Mouse (Mus musculus) intestine, embryonic 14.5 days (tissue): ENCODE data around the gene RPS10-NUDT3. TPM values are rescaled to one million over a fixed set of nuclear protein-coding genes. Genes with fewer than 3 reads are reported as not detected.

Experiments
- ATAC-seq: fragments of 200-750 bp; cut with Nextera tagmentation; replicated peaks from 2 replicates; pipeline ENCODE4 v1.8.0; 2017; ENCODE audit warnings: low read depth, moderate number of reproducible peaks, moderate TSS enrichment, moderate library complexity; ENCODE audit not compliant: low FRiP score, low TSS enrichment
- DNase-seq: peaks from one replicate; pipeline ENCODE4 v3.0.0-alpha.2; 2018; ENCODE audit warnings: low spot score
- H3K27ac ChIP-seq: fragments of 300-500 bp; sonication (generic); 2 replicates; pipeline ENCODE4 v1.5.1; 2014; ENCODE audit warnings: low read depth, mild to moderate bottlenecking, control low read depth
- H3K27me3 ChIP-seq: fragments of 300-500 bp; sonication (generic); replicated peaks from 2 replicates; pipeline ENCODE4 v1.6.1; 2014; ENCODE audit warnings: low read length, control low read depth; ENCODE audit not compliant: control insufficient read depth, insufficient read depth
- H3K36me3 ChIP-seq: fragments of 300-500 bp; sonication (generic); 2 replicates; pipeline ENCODE4 v1.6.1; 2014; ENCODE audit warnings: low read length, control low read depth; ENCODE audit not compliant: control insufficient read depth, insufficient read depth
- H3K4me1 ChIP-seq: fragments of 300-500 bp; sonication (generic); replicated peaks from 2 replicates; pipeline ENCODE4 v1.6.1; 2014; ENCODE audit warnings: low read length, control low read depth, mixed read lengths; ENCODE audit not compliant: control insufficient read depth, insufficient read depth
- H3K4me2 ChIP-seq: fragments of 300-500 bp; sonication (generic); 2 replicates; pipeline ENCODE4 v1.6.1; 2014; ENCODE audit warnings: low read length
- H3K4me3 ChIP-seq: fragments of 300-500 bp; sonication (generic); 2 replicates; pipeline ENCODE4 v1.5.1; 2014; ENCODE audit warnings: low read depth, low read length, control low read depth, mixed read lengths
- H3K9ac ChIP-seq: fragments of 300-500 bp; sonication (generic); 2 replicates; pipeline ENCODE4 v1.6.1; 2014; ENCODE audit warnings: mild to moderate bottlenecking, low read length
- H3K9me3 ChIP-seq: fragments of 300-500 bp; sonication (generic); 2 replicates; pipeline ENCODE4 v1.6.1; 2016; ENCODE audit warnings: low read length, control low read depth; ENCODE audit not compliant: control insufficient read depth
- WGBS: fragments of 180-500 bp; shearing (Covaris S2); extraction: QIAGEN DNeasy Blood & Tissue Kit; methylation state at CpG from one replicate; pipeline ENCODE4 v1.1.7; 2014; 5-methylcytosine and 5-hydroxymethylcytosine counted together
- polyA plus RNA-seq: library from polyadenylated mRNA; unstranded; fragments of >200 nt; fragmentation: Nextera tagmentation; extraction: Ambion mirVana; gene quantifications from 2 replicates; pipeline ENCODE4 v1.2.1, GENCODE M21; 2014

Gene RPS10-NUDT3
- polyA plus RNA-seq, 1 experiment from 2014 or later = not detected

- Histone ChIP-seq H3K4me1 (peaks cover 15% of the 10 kb centered on the region), H3K9me3 (no peaks in the 10 kb centered on the region), H3K27me3 (no peaks in the 10 kb centered on the region), H3K9ac (peak within 1 kb of the TSS; percentile 97), H3K27ac (peak within 1 kb of the TSS; percentile 93), H3K4me2 (peak within 1 kb of the TSS; percentile 56), H3K4me3 (peak within 1 kb of the TSS; percentile 93), H3K36me3 (no peaks in the 10 kb centered on the region; the same call in 1 of the 2 replicates)
- 5% methylated on average over 86 of the region's 91 CpGs for WGBS
- peak; percentile 89 for ATAC-seq
- DNase-seq = peak; percentile 88
Measured at GRCm38 (mm10) chr17:27623360-27624326, 11.4 kb downstream of the RPS10-NUDT3 start, which contains the start of gene Nudt3. Gene Nudt3, minus strand, starts transcription at chr17:27623495.

GRCm38 (mm10) chr17:27622611-27623359 is 12.2 kb downstream of the RPS10-NUDT3 start:
- no peaks in the 10 kb centered on the region for H3K9me3 ChIP-seq
- no peaks in the 10 kb centered on the region for H3K27me3 ChIP-seq
- H3K27ac ChIP-seq = peak overlapping the region; percentile 93
- DNase-seq = peak; percentile 90
- H3K4me1 ChIP-seq = peaks cover 15% of the 10 kb centered on the region
- peak; percentile 58 for ATAC-seq
- peak overlapping the region; percentile 56 for H3K4me2 ChIP-seq
- peak overlapping the region; percentile 97 for H3K9ac ChIP-seq
- H3K36me3 ChIP-seq = no peaks in the 10 kb centered on the region
- under 1% methylated on average over 68 of the region's 80 CpGs for WGBS
- H3K4me3 ChIP-seq = peak overlapping the region; percentile 93

DNA sequence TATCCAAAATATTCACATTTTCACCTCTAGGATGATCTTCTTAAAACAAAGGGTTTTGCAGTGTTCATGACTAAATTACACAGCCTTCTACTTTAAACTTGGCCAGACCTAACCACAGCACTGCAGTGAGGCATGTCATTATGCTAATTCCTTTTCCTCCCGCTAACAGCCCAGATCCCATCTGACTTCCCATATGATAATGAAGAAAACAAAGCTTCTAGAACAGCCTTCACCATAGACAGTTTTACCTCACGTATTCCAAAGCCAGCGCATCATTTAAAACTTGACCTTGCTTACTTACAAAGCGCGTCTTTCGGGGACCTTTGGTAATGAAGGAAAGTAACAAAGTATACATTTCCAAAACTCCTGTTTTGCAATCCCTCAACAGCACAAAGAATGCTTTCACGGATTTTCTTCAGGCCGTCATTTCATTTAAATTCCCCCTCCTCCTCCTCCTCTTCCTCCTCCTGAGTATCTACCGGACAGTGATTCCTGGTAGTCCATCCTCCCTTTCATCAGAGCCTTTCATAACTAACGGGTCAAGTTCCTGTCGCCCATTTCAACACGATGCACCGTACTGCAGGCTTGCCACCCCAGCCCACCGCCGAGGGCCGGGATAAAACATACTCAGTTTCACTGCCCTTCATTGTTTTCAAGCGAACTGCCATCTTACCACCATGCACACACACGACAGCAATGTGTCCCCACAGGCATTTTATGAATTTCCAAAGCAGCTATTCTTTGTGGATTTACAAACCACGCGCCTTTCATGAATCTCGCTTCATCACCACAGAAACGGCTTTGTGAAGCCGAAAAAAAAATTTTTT is 13.1 kb downstream of the RPS10-NUDT3 start:
- Histone ChIP-seq H3K9ac (peak overlapping the region; percentile 97), H3K36me3 (no peaks in the 10 kb centered on the region), H3K9me3 (peaks cover 5% of the 10 kb centered on the region; the same call in 1 of the 2 replicates), H3K4me2 (peak overlapping the region; percentile 56), H3K27me3 (no peaks in the 10 kb centered on the region), H3K4me1 (peaks cover 15% of the 10 kb centered on the region), H3K4me3 (peak overlapping the region; percentile 93), H3K27ac (peak overlapping the region; percentile 93; the same call in 1 of the 2 replicates)
- WGBS = 2% methylated on average over 23 of the region's 23 CpGs
- peak; percentile 68 for DNase-seq
- no peak for ATAC-seq

GRCm38 (mm10) chr17:27621161-27621560 is 13.9 kb downstream of the RPS10-NUDT3 start:
- no peaks in the 10 kb centered on the region for H3K27me3 ChIP-seq
- H3K4me2 ChIP-seq = peak overlapping the region; percentile 56
- ATAC-seq (no peak), DNase-seq (no peak)
- peak overlapping the region; percentile 93 for H3K4me3 ChIP-seq
- H3K9me3 ChIP-seq = peaks cover 5% of the 10 kb centered on the region; the same call in 1 of the 2 replicates
- 49% methylated on average over 8 of the region's 8 CpGs for WGBS
- peaks cover 15% of the 10 kb centered on the region for H3K4me1 ChIP-seq
- H3K27ac ChIP-seq = no peak overlapping the region
- H3K36me3 ChIP-seq = no peaks in the 10 kb centered on the region
- peak overlapping the region; percentile 97; the same call in 1 of the 2 replicates for H3K9ac ChIP-seq

DNA sequence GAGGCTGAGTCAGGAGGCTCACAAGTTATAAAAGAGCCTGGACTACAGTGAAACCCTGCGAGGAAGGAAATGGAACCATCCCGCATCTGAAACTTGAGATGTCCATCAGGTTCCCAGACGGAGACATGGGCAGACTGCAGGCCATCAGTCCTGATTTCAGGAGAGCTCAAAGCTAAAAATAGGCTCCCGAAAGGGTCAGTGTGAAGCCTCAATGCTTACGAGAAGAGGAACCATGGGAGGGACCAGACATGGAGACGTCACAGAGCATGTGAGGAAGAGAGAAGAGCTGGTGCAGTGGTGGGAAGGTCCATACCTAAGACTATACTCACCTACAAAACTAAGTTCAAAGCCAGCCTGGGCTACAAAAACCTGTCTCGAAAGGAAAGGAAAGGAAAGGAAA is 19.6 kb downstream of the RPS10-NUDT3 start:
- no peak for DNase-seq
- peaks cover 7% of the 10 kb centered on the region for H3K4me1 ChIP-seq
- H3K9me3 ChIP-seq = peaks cover 5% of the 10 kb centered on the region; the same call in 1 of the 2 replicates
- no peak overlapping the region for H3K9ac ChIP-seq
- no peak for ATAC-seq
- H3K4me2 ChIP-seq = no peak overlapping the region
- WGBS = 67% methylated on average over 7 of the region's 7 CpGs
- H3K36me3 ChIP-seq = peaks cover 6% of the 10 kb centered on the region
- H3K27ac ChIP-seq = no peak overlapping the region
- H3K27me3 ChIP-seq = no peaks in the 10 kb centered on the region
- H3K4me3 ChIP-seq = no peak overlapping the region

- WGBS = 88% methylated on average over 4 of the region's 4 CpGs
- peaks cover 5% of the 10 kb centered on the region; the same call in 1 of the 2 replicates for H3K9me3 ChIP-seq
- H3K9ac ChIP-seq = no peak overlapping the region
- H3K4me1 ChIP-seq = peaks cover 7% of the 10 kb centered on the region
- ATAC-seq = no peak
- no peak for DNase-seq
- no peak overlapping the region for H3K27ac ChIP-seq
- H3K27me3 ChIP-seq = no peaks in the 10 kb centered on the region
- H3K36me3 ChIP-seq = peaks cover 6% of the 10 kb centered on the region
- no peak overlapping the region for H3K4me2 ChIP-seq
- no peak overlapping the region for H3K4me3 ChIP-seq
Measured at GRCm38 (mm10) chr17:27613016-27613415, 22.0 kb downstream of the RPS10-NUDT3 start.

DNA sequence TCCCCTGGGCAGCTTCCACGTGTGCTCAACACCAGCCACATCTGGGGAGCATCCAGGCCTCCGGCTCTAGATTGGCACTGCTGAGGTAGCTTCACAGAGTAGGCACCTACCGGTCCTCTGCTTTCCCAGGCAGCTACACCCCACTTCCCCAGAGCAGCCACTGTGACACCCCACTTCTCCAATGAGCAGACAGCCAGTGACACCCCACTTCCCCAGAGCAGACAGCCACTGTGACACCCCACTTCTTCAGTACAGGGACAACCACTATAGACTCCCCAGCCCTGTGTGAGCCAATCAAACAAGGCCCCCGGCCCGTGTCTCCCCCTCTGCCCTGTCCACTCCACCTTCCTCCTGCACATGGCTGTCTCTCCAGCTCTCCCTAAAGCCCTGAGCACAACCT is 23.0 kb downstream of the RPS10-NUDT3 start:
- peaks cover 7% of the 10 kb centered on the region for H3K4me1 ChIP-seq
- no peak overlapping the region for H3K9ac ChIP-seq
- peaks cover 6% of the 10 kb centered on the region for H3K36me3 ChIP-seq
- ATAC-seq (no peak), DNase-seq (no peak)
- H3K4me2 ChIP-seq = no peak overlapping the region
- 83% methylated on average over 5 of the region's 5 CpGs for WGBS
- no peaks in the 10 kb centered on the region for H3K9me3 ChIP-seq
- H3K27me3 ChIP-seq = no peaks in the 10 kb centered on the region
- no peak overlapping the region for H3K27ac ChIP-seq
- no peak overlapping the region for H3K4me3 ChIP-seq

DNA sequence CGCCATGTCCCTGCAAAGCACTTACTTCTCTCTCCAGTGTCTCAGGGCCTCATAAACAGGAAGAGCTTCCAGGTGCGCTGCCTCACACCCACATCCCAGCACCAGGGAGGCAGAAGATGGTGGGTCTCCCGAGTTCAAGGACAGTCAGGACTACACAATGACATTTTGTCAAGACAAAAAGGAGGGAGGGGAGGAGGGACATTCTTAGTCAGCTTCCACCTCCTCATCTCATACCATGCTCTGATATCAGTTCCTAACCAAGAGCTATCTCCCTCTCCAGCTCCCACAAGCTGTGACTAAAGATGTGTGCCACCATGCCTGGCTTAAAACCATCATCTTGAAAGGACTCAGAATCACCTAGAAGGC is 23.5 kb downstream of the RPS10-NUDT3 start:
- DNase-seq (no peak), ATAC-seq (no peak)
- Histone ChIP-seq H3K4me3 (no peak overlapping the region), H3K27me3 (no peaks in the 10 kb centered on the region), H3K27ac (no peak overlapping the region), H3K9me3 (no peaks in the 10 kb centered on the region), H3K36me3 (peaks cover 6% of the 10 kb centered on the region), H3K4me1 (peaks cover 7% of the 10 kb centered on the region), H3K9ac (no peak overlapping the region), H3K4me2 (no peak overlapping the region)
- 51% methylated on average over 3 of the region's 3 CpGs for WGBS
